Mouse (Mus musculus) CH12.LX (cell line): ENCODE data around the gene Gm1673. TPM values are rescaled to one million over a fixed set of nuclear protein-coding genes. Genes with fewer than 3 reads are reported as not detected.

Source experiments
- DNase-seq: peaks from one replicate; pipeline ENCODE4 v3.0.0-alpha.2; 2013; ENCODE audit errors: extremely low read depth
- H3K27ac ChIP-seq: 2 replicates; pipeline ENCODE4 v1.5.1; 2012; ENCODE audit warnings: low read depth, mild to moderate bottlenecking, control low read depth, moderate library complexity; ENCODE audit not compliant: insufficient read depth
- H3K27me3 ChIP-seq: replicated peaks from 2 replicates; pipeline ENCODE3; 2012; ENCODE audit warnings: inconsistent platforms
- H3K36me3 ChIP-seq, 2 experiments: replicated peaks in 1 of 2; 2 replicates each; pipeline versions ENCODE3 to v1.6.1; 2012; ENCODE audit warnings: inconsistent platforms in 1 of 2, low read length in 1 of 2, mild to moderate bottlenecking in 1 of 2, mixed read lengths in 1 of 2, moderate library complexity in 1 of 2; ENCODE audit not compliant: control insufficient read depth in 1 of 2, insufficient read depth in 1 of 2
- H3K4me1 ChIP-seq, 2 experiments: 2 replicates each; pipeline ENCODE4 v1.6.1; 2012; ENCODE audit warnings: inconsistent platforms in 1 of 2, moderate library complexity in 1 of 2; ENCODE audit not compliant: insufficient read depth in 2 of 2, control insufficient read depth in 1 of 2
- H3K4me2 ChIP-seq: 2 replicates; pipeline ENCODE4 v1.6.1; 2012; ENCODE audit warnings: low read depth, mild to moderate bottlenecking, control low read depth; ENCODE audit not compliant: poor library complexity, insufficient read depth, severe bottlenecking
- H3K4me3 ChIP-seq, 3 experiments: fragments of 150-350 bp in 1 of 3; sonication (generic) in 1 of 3; replicated peaks in 1 of 3; 2 replicates each; pipeline versions ENCODE3 to v1.5.1; 2011 to 2012; ENCODE audit warnings: low read depth in 2 of 3, low read length in 2 of 3, mild to moderate bottlenecking in 2 of 3, moderate library complexity in 2 of 3, control low read depth in 1 of 3, improper control_type of control experiment in 1 of 3, inconsistent platforms in 1 of 3, mixed read lengths in 1 of 3; ENCODE audit not compliant: poor library complexity in 1 of 3
- H3K79me2 ChIP-seq: replicated peaks from 2 replicates; pipeline ENCODE4 v1.6.1; 2012; ENCODE audit warnings: mild to moderate bottlenecking, moderate library complexity; ENCODE audit not compliant: control insufficient read depth, poor library complexity, insufficient read depth, severe bottlenecking; ENCODE audit errors: extremely low read depth
- H3K9ac ChIP-seq: 2 replicates; pipeline ENCODE4 v1.6.1; 2012; ENCODE audit warnings: low read depth, mild to moderate bottlenecking, control low read depth, moderate library complexity; ENCODE audit not compliant: insufficient read depth
- H3K9me3 ChIP-seq: replicated peaks from 2 replicates; pipeline ENCODE3; 2012; ENCODE audit warnings: low read length, inconsistent platforms, mixed read lengths
- BHLHE40 ChIP-seq: IDR thresholded peaks from 2 replicates; pipeline ENCODE4 v1.6.1; 2011; ENCODE audit warnings: mild to moderate bottlenecking, low read depth, low read length, improper control_type of control experiment
- CHD2 ChIP-seq: IDR thresholded peaks from 2 replicates; pipeline ENCODE4 v1.6.1; 2011; ENCODE audit warnings: low read length, improper control_type of control experiment
- CTCF ChIP-seq, 2 experiments: IDR thresholded peaks in 1 of 2; conservative IDR thresholded peaks in 1 of 2; 2 replicates each; pipeline ENCODE4 v1.5.1; 2011 to 2012; ENCODE audit warnings: low read depth in 2 of 2, low read length in 2 of 2, improper control_type of control experiment in 1 of 2, inconsistent platforms in 1 of 2, mild to moderate bottlenecking in 1 of 2, moderate library complexity in 1 of 2
- ELF1 ChIP-seq: IDR thresholded peaks from 2 replicates; pipeline ENCODE4 v1.6.1; 2014; ENCODE audit warnings: low read depth, mild to moderate bottlenecking, inconsistent platforms, low read length, improper control_type of control experiment
- EP300 ChIP-seq: IDR thresholded peaks from 2 replicates; pipeline ENCODE4 v1.6.1; 2011; ENCODE audit warnings: low read length, improper control_type of control experiment
- ETS1 ChIP-seq: conservative IDR thresholded peaks from 2 replicates; pipeline ENCODE4 v1.6.1; 2012; ENCODE audit warnings: low read depth, mild to moderate bottlenecking, inconsistent platforms, low read length, improper control_type of control experiment, moderate library complexity
- GABPA ChIP-seq: IDR thresholded peaks from 2 replicates; pipeline ENCODE4 v1.6.1; 2012; ENCODE audit warnings: low read depth, low read length, improper control_type of control experiment, inconsistent platforms; ENCODE audit not compliant: insufficient replicate concordance
- HCFC1 ChIP-seq: IDR thresholded peaks from 2 replicates; pipeline ENCODE4 v1.6.1; 2012; ENCODE audit warnings: low read depth, mild to moderate bottlenecking, inconsistent platforms, low read length, improper control_type of control experiment
- JUN ChIP-seq: IDR thresholded peaks from 2 replicates; pipeline ENCODE4 v1.6.1; 2011; ENCODE audit warnings: low read depth, mild to moderate bottlenecking, low read length, improper control_type of control experiment, moderate library complexity; ENCODE audit not compliant: insufficient read depth
- JUND ChIP-seq: conservative IDR thresholded peaks from 2 replicates; pipeline ENCODE4 v1.6.1; 2011; ENCODE audit warnings: low read depth, low read length, improper control_type of control experiment
- KAT2A ChIP-seq: IDR thresholded peaks from 2 replicates; pipeline ENCODE4 v1.6.1; 2012; ENCODE audit warnings: low read length, improper control_type of control experiment, inconsistent platforms; ENCODE audit not compliant: insufficient replicate concordance
- MAX ChIP-seq: IDR thresholded peaks from 2 replicates; pipeline ENCODE4 v1.6.1; 2011; ENCODE audit warnings: low read length, improper control_type of control experiment
- MAZ ChIP-seq: IDR thresholded peaks from 2 replicates; pipeline ENCODE4 v1.6.1; 2012; ENCODE audit warnings: low read depth, mild to moderate bottlenecking, inconsistent platforms, low read length, improper control_type of control experiment, moderate library complexity
- MEF2A ChIP-seq: IDR thresholded peaks from 2 replicates; pipeline ENCODE4 v1.6.1; 2014; ENCODE audit warnings: low read depth, mild to moderate bottlenecking, inconsistent platforms, low read length, improper control_type of control experiment, borderline replicate concordance
- NELFE ChIP-seq: IDR thresholded peaks from 2 replicates; pipeline ENCODE4 v1.6.1; 2011; ENCODE audit warnings: low read depth, low read length, improper control_type of control experiment
- POLR2AphosphoS2 ChIP-seq: IDR thresholded peaks from 2 replicates; pipeline ENCODE4 v1.6.1; 2011; ENCODE audit warnings: low read depth, low read length, improper control_type of control experiment
- TBP ChIP-seq: conservative IDR thresholded peaks from 2 replicates; pipeline ENCODE4 v1.6.1; 2011; ENCODE audit warnings: low read depth, low read length, improper control_type of control experiment
- TCF12 ChIP-seq: IDR thresholded peaks from 2 replicates; pipeline ENCODE4 v1.6.1; 2014; ENCODE audit warnings: low read depth, mild to moderate bottlenecking, inconsistent platforms, low read length, improper control_type of control experiment
- USF2 ChIP-seq: conservative IDR thresholded peaks from 2 replicates; pipeline ENCODE4 v1.6.1; 2011; ENCODE audit warnings: low read depth, low read length, improper control_type of control experiment
- ZC3H11A ChIP-seq: IDR thresholded peaks from 2 replicates; pipeline ENCODE4 v1.6.1; 2012; ENCODE audit warnings: low read depth, mild to moderate bottlenecking, inconsistent platforms, low read length, improper control_type of control experiment
- ZKSCAN1 ChIP-seq: IDR thresholded peaks from 2 replicates; pipeline ENCODE4 v1.6.1; 2012; ENCODE audit warnings: low read depth, inconsistent platforms, low read length, improper control_type of control experiment, borderline replicate concordance
- ZMIZ1 ChIP-seq: IDR thresholded peaks from 2 replicates; pipeline ENCODE4 v1.6.1; 2012; ENCODE audit warnings: low read depth, mild to moderate bottlenecking, inconsistent platforms, low read length, improper control_type of control experiment
- ZNF384 ChIP-seq: IDR thresholded peaks from 2 replicates; pipeline ENCODE4 v1.6.1; 2012; ENCODE audit warnings: low read depth, low read length, improper control_type of control experiment, inconsistent platforms
- dilution Hi-C: fragments of 300-500 bp; cut with MboI; formaldehyde crosslinking; loops from 2 replicates; pipeline ENCODE4 v1.14.3; 2020; ENCODE audit warnings: low sequenced_read_pairs; ENCODE audit not compliant: extremely low pct_unique_long_range_greater_than_20kb, extremely low pct_ligation_motif_present
- in situ Hi-C: fragments of 300-500 bp; cut with MboI; formaldehyde crosslinking; loops from 3 replicates; pipeline ENCODE4 v1.14.3; 2019; ENCODE audit warnings: low sequenced_read_pairs, low pct_ligation_motif_present, low pct_unique_long_range_greater_than_20kb, mixed read lengths
- polyA plus RNA-seq: library from polyadenylated mRNA; unstranded; fragments of >175 nt; gene quantifications from 2 replicates; pipeline ENCODE4 v1.2.1, GENCODE M21; 2012; ENCODE audit warnings: low read depth; ENCODE audit not compliant: insufficient read length
- total RNA-seq, 2 experiments: library from RNA; depleted of rRNA; stranded (reverse); fragments of 300-350 nt in 1 of 2; fragments of >200 nt in 1 of 2; gene quantifications; 2 replicates each; pipeline ENCODE4 v1.2.3; 2012 to 2014

The Gm1673 gene
- total and polyA plus RNA-seq, 3 experiments: not detected

DNA sequence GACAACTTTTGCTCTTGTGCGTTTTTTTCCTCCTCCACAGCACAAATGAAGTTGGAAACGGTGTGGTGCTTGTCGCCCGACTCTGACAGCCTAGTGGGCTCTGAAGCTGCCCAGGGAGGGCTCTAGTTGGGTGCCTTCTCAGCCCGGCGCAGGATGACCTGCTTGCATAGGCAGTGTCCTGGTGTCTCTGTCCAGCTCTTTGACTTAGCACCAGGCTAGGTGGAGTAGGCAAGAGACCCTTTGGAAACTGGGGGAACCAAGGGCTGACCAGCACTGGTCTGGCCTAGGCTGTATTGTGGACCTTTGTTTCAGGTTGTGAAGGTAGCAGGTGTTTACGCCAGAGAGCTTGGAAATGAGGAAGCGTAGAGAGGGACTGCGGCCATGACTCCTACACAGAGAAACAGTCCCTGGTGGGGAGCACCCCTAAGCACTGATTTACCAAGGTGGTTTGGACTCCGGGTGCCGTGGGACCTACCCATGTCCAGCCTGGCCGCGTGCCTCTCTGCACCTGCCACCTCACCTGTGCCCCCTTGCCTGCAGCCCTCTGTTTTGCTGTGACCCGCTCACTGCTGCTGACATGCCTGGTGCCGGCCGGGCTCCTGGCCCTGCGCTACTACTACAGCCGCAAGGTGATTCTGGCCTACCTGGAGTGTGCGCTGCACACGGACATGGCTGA lies 14.7 kb downstream of the Gm1673 start:
- dilution Hi-C loops: no loop called here
- no peak overlapping the region for H3K4me3 ChIP-seq

DNA sequence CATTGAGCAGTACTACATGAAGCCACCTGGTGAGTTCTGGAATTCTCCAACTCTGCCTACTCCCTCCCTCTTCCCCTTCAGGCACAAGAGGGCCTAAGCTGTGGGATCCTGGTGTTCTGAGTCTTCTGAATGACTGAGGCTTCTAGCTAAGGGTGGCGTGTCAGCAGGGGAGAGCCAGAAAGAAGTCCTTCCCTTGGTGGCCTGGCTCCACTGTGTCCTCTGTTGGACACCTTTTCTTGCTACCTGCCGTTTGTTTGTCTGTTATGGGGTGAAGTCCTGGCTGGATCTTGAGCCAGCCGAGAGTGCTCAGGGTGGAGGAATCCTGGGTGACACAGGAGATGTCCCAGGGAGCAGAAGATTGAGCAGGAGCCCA lies 15.3 kb downstream of the Gm1673 start:
- Histone ChIP-seq H3K4me1 (no peaks in the 10 kb centered on the region; a peak in 1 of 4 replicates), H3K9ac (no peak overlapping the region), H3K27ac (no peak overlapping the region), H3K4me3 (no peak overlapping the region), H3K27me3 (no peaks in the 10 kb centered on the region), H3K9me3 (peaks cover 22% of the 10 kb centered on the region), H3K36me3 (no peaks in the 10 kb centered on the region), H3K4me2 (no peak overlapping the region), H3K79me2 (no peaks in the 10 kb centered on the region)
- no peak for DNase-seq
- in situ Hi-C loops: no loop called here
- TF ChIP-seq JUND (no peak), NELFE (no peak), BHLHE40 (no peak), POLR2AphosphoS2 (no peak), ELF1 (no peak), ETS1 (no peak), ZKSCAN1 (no peak), KAT2A (no peak), JUN (no peak), CTCF (conservative IDR thresholded peaks at IDR 0.05 in 1 of 2, IDR thresholded peaks at IDR 0.05 in 1 of 2; ENCODE audit: low read depth in 2 of 2, low read length in 2 of 2) (no peak)
- dilution Hi-C loops: no loop called here

More for the DNA sequence above, 14.7 kb downstream of the Gm1673 start:
- in situ Hi-C loops: no loop called here
- Histone ChIP-seq H3K36me3 (no peaks in the 10 kb centered on the region), H3K27me3 (no peaks in the 10 kb centered on the region), H3K4me2 (no peak overlapping the region), H3K27ac (no peak overlapping the region), H3K4me1 (no peaks in the 10 kb centered on the region; a peak in 1 of 4 replicates), H3K9me3 (peaks cover 22% of the 10 kb centered on the region), H3K79me2 (no peaks in the 10 kb centered on the region), H3K9ac (no peak overlapping the region)
- no peak for DNase-seq
- TF ChIP-seq MAZ (no peak), CHD2 (no peak)

- Histone ChIP-seq H3K27ac (no peak overlapping the region), H3K36me3 (no peaks in the 10 kb centered on the region), H3K9me3 (peaks cover 22% of the 10 kb centered on the region), H3K9ac (no peak overlapping the region), H3K4me3 (no peak overlapping the region), H3K79me2 (no peaks in the 10 kb centered on the region), H3K4me1 (no peaks in the 10 kb centered on the region; a peak in 1 of 4 replicates), H3K4me2 (no peak overlapping the region), H3K27me3 (no peaks in the 10 kb centered on the region)
- TF ChIP-seq KAT2A (no peak), MAX (no peak), ZMIZ1 (no peak), ZC3H11A (no peak), USF2 (no peak), TBP (no peak), ETS1 (no peak), MEF2A (no peak), MAZ (no peak), GABPA (no peak), BHLHE40 (no peak), TCF12 (no peak), JUND (no peak), HCFC1 (no peak), CTCF (conservative IDR thresholded peaks at IDR 0.05 in 1 of 2, IDR thresholded peaks at IDR 0.05 in 1 of 2; ENCODE audit: low read depth in 2 of 2, low read length in 2 of 2) (no peak), ZNF384 (no peak), CHD2 (no peak), EP300 (no peak)
- no peak for DNase-seq
- dilution Hi-C loops (no loop called here), in situ Hi-C loops (no loop called here)
These were observed 16.3 kb downstream of the Gm1673 start for GRCm38 (mm10) chr5:33999466-34000090.
